Mouse (Mus musculus): ENCODE data around the gene Gcc1.

DNA sequence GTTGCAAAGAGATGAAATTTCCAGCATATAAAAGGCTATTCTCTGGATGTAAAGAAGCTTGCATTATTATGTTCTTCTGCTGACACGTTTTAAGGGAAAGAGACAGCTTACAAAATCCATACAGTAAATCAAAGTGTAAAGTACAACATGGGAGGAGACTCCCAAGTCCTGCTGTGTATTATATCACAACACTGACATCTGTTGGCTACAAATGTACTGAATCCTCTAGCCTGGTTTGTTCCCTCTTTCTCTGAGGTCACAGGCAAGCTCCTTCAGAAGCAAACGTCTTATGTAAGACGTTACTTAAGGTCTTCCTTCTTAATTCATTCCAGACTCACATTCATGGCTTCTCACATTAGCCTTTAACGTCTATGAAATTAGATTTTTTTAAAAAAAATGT is 46.2 kb downstream of the Gcc1 start:
- TF ChIP-seq CTCF (IDR thresholded peaks at IDR 0.05) (no peak), EP300 (IDR thresholded peaks at IDR 0.05) (no peak)

All from lung, postnatal 0 days (tissue).